In the genomic region with DNA sequence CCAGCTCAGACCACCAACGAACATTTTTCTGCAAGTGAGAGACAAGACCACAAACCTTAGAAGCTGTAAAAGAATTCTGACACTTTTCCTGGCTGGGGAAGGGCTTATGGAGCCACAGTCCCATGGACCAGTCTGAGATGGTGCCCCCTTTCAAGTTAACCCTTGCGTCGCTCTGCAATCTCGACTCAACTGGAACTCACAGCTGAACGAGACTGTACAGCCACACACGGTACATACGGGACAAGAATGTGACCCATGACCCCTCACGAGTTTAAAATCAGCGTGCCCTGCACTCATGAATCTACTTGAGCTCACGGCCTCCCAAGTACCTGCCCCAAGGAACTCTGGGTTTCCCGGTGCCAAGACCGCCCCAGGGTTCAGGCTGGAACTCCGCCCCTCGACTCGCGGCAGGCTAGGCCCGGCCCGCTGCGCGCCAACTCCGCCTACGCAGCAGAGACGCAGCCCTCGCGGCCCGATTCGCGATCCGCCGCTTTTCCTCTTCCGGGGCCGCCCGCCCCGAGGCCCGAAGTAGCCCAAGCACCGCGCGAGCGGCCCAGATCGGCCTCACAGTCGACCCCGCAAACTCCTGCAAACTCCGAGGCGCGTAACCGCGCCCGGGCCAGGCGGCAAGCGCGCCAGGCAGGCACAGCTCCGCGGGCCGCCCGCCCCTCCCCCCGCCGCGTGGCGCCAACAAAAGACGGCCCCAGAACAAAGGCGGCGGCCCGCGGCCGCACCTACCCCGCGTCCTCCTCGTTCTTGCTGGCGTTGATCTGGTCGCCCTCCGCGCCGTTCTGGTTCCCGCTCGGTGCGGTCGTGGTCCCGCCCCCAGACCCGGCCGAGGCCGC, we compare ENCODE assay signal across 7 mouse cellular contexts. TPM values are rescaled to one million over a fixed set of nuclear protein-coding genes. Genes with fewer than 3 reads are reported as not detected.
DNase-seq lines count a peak whose midpoint lies in the region; ATAC-seq and TF ChIP-seq lines count a peak whose summit lies in the region.

No protein-coding gene starts in this region.

- H3K27me3 ChIP-seq in embryonic facial prominence, embryonic 10.5 days (replicated peaks; ENCODE audit: low read depth, poor library complexity, severe bottlenecking): no peaks in the 10 kb centered on the region
- H3K27me3 ChIP-seq in limb, embryonic 14.5 days (ENCODE audit: control insufficient read depth, insufficient read depth, low read length): no peaks in the 10 kb centered on the region
- H3K27me3 ChIP-seq in midbrain, embryonic 16.5 days (ENCODE audit: control insufficient read depth, insufficient read depth, low read depth, low read length): no peaks in the 10 kb centered on the region

- peak overlapping the region; percentile 100 for H3K9ac ChIP-seq in limb, embryonic 14.5 days (ENCODE audit: low read depth, low read length, severe bottlenecking)
- peak overlapping the region; percentile 99 for H3K9ac ChIP-seq in midbrain, embryonic 16.5 days (ENCODE audit: low read depth, low read length)

- H3K9me3 ChIP-seq in embryonic facial prominence, embryonic 10.5 days: no peaks in the 10 kb centered on the region
- H3K9me3 ChIP-seq in limb, embryonic 14.5 days (ENCODE audit: control insufficient read depth, low read length): no peaks in the 10 kb centered on the region
- H3K9me3 ChIP-seq in midbrain, embryonic 16.5 days (replicated peaks; ENCODE audit: control insufficient read depth, low read length, poor library complexity, severe bottlenecking): no peaks in the 10 kb centered on the region

- H3K4me2 ChIP-seq in limb, embryonic 14.5 days (replicated peaks; ENCODE audit: low read depth, low read length, severe bottlenecking): peak overlapping the region; percentile 86
- H3K4me2 ChIP-seq in midbrain, embryonic 16.5 days (ENCODE audit: low read length): peak overlapping the region; percentile 71

- peak overlapping the region; percentile 100 for H3K27ac ChIP-seq in embryonic facial prominence, embryonic 10.5 days (replicated peaks)
- H3K27ac ChIP-seq in limb, embryonic 14.5 days (replicated peaks; ENCODE audit: low read depth, low read length): peak overlapping the region; percentile 96
- H3K27ac ChIP-seq in midbrain, embryonic 16.5 days (ENCODE audit: low read length): peak overlapping the region; percentile 96

- peaks cover 55% of the 10 kb centered on the region for H3K36me3 ChIP-seq in embryonic facial prominence, embryonic 10.5 days (replicated peaks)
- H3K36me3 ChIP-seq in limb, embryonic 14.5 days (ENCODE audit: control insufficient read depth, insufficient read depth, low read length): peaks cover 48% of the 10 kb centered on the region
- H3K36me3 ChIP-seq in midbrain, embryonic 16.5 days (ENCODE audit: control insufficient read depth, insufficient read depth, low read length): peaks cover 29% of the 10 kb centered on the region

- peak; percentile 70 for ATAC-seq in limb, embryonic 14.5 days (ENCODE audit: low FRiP score, low read depth)
- ATAC-seq in midbrain, embryonic 16.5 days: peak; percentile 54

- H3K4me3 ChIP-seq in embryonic facial prominence, embryonic 10.5 days: peak overlapping the region; percentile 100
- peak overlapping the region; percentile 94 for H3K4me3 ChIP-seq in limb, embryonic 14.5 days (replicated peaks; ENCODE audit: low read length)
- peak overlapping the region; percentile 91 for H3K4me3 ChIP-seq in midbrain, embryonic 16.5 days (ENCODE audit: low read depth, low read length)

- DNase-seq in adrenal gland, postnatal 14 days: peak; percentile 96
- DNase-seq in embryonic facial prominence, embryonic 10.5 days (ENCODE audit: low spot score): peak; percentile 86
- DNase-seq in heart, adult 11 months: peak; percentile 99
- DNase-seq in kidney, adult 18-20 months: peak; percentile 92
- peak; percentile 84 for DNase-seq in limb, embryonic 14.5 days (ENCODE audit: low spot score)
- DNase-seq in spleen, postnatal 10 days (ENCODE audit: low spot score in 2 of 2): peak; percentile 82 to 91

- H3K4me1 ChIP-seq in embryonic facial prominence, embryonic 10.5 days: peaks cover 43% of the 10 kb centered on the region
- peaks cover 19% of the 10 kb centered on the region for H3K4me1 ChIP-seq in limb, embryonic 14.5 days (ENCODE audit: control insufficient read depth, insufficient read depth, low read length)
- H3K4me1 ChIP-seq in midbrain, embryonic 16.5 days (ENCODE audit: control insufficient read depth, insufficient read depth, low read length): peaks cover 29% of the 10 kb centered on the region

- whole genome bisulfite sequencing in embryonic facial prominence, embryonic 10.5 days: under 1% methylated on average over 81 of the region's 81 CpGs
- WGBS in limb, embryonic 14.5 days: 4% methylated on average over 68 of the region's 81 CpGs
- under 1% methylated on average over 71 of the region's 81 CpGs for WGBS in midbrain, embryonic 16.5 days

- 0 out of 2 replicates have a peak, but pooled peaks have one; percentile 42 for TF ChIP-seq POLR2A in limb, embryonic 14.5 days (IDR thresholded peaks at IDR 0.05; ENCODE audit: borderline replicate concordance, extremely low read depth, insufficient read depth, insufficient read length)

RNA-seq across cellular contexts. Expression of a gene that starts 0.8 kb away (rescaled TPM):
- 354 and 356 TPM in 2 replicates for total RNA-seq in adrenal gland, postnatal 14 days (2021)
- polyA plus RNA-seq in embryonic facial prominence, embryonic 10.5 days (2016; fragmentation: Nextera tagmentation; extraction: Ambion mirVana): 636 and 666 TPM in 2 replicates
- polyA plus RNA-seq in limb, embryonic 14.5 days (2012; rRNA removed): 465 and 516 TPM in 2 replicates
- 480 and 522 TPM in 2 replicates for polyA plus RNA-seq in limb, embryonic 14.5 days (2014; fragmentation: Nextera tagmentation; extraction: Ambion mirVana)
- polyA plus RNA-seq in midbrain, embryonic 16.5 days (2015; fragmentation: Nextera tagmentation; extraction: Ambion mirVana): 273 and 303 TPM in 2 replicates

RNA-seq across cellular contexts. Expression of a gene that starts 13.7 kb away (rescaled TPM):
- 64.2 and 74.7 TPM in 2 replicates for total RNA-seq in adrenal gland, postnatal 14 days (2021)
- 260 and 276 TPM in 2 replicates for polyA plus RNA-seq in embryonic facial prominence, embryonic 10.5 days (2016; fragmentation: Nextera tagmentation; extraction: Ambion mirVana)
- 77.9 and 89.0 TPM in 2 replicates for polyA plus RNA-seq in limb, embryonic 14.5 days (2012; rRNA removed)
- polyA plus RNA-seq in limb, embryonic 14.5 days (2014; fragmentation: Nextera tagmentation; extraction: Ambion mirVana): 165 and 176 TPM in 2 replicates
- 83.7 and 85.9 TPM in 2 replicates for polyA plus RNA-seq in midbrain, embryonic 16.5 days (2015; fragmentation: Nextera tagmentation; extraction: Ambion mirVana)

RNA-seq across cellular contexts. Expression of a gene that starts 21.3 kb away (rescaled TPM):
- total RNA-seq in adrenal gland, postnatal 14 days (2021): 27.8 and 29.1 TPM in 2 replicates
- polyA plus RNA-seq in embryonic facial prominence, embryonic 10.5 days (2016; fragmentation: Nextera tagmentation; extraction: Ambion mirVana): 15.9 and 17.6 TPM in 2 replicates
- 20.5 and 21.5 TPM in 2 replicates for polyA plus RNA-seq in limb, embryonic 14.5 days (2012; rRNA removed)
- 16.7 and 17.7 TPM in 2 replicates for polyA plus RNA-seq in limb, embryonic 14.5 days (2014; fragmentation: Nextera tagmentation; extraction: Ambion mirVana)
- polyA plus RNA-seq in midbrain, embryonic 16.5 days (2015; fragmentation: Nextera tagmentation; extraction: Ambion mirVana): 9.4 and 9.7 TPM in 2 replicates

RNA-seq across cellular contexts. Expression of a gene that starts 29.9 kb away (rescaled TPM):
- 39.0 and 39.9 TPM in 2 replicates for total RNA-seq in adrenal gland, postnatal 14 days (2021)
- polyA plus RNA-seq in embryonic facial prominence, embryonic 10.5 days (2016; fragmentation: Nextera tagmentation; extraction: Ambion mirVana): 32.7 and 38.1 TPM in 2 replicates
- 49.3 and 57.9 TPM in 2 replicates for polyA plus RNA-seq in limb, embryonic 14.5 days (2012; rRNA removed)
- 57.4 and 59.7 TPM in 2 replicates for polyA plus RNA-seq in limb, embryonic 14.5 days (2014; fragmentation: Nextera tagmentation; extraction: Ambion mirVana)
- polyA plus RNA-seq in midbrain, embryonic 16.5 days (2015; fragmentation: Nextera tagmentation; extraction: Ambion mirVana): 80.0 and 82.7 TPM in 2 replicates

RNA-seq across cellular contexts. Expression of a gene that starts 44.8 kb away (rescaled TPM):
- total RNA-seq in adrenal gland, postnatal 14 days (2021): 16.2 and 18.8 TPM in 2 replicates
- polyA plus RNA-seq in embryonic facial prominence, embryonic 10.5 days (2016; fragmentation: Nextera tagmentation; extraction: Ambion mirVana): 15.8 and 17.4 TPM in 2 replicates
- 22.9 and 27.2 TPM in 2 replicates for polyA plus RNA-seq in limb, embryonic 14.5 days (2012; rRNA removed)
- 28.4 and 33.1 TPM in 2 replicates for polyA plus RNA-seq in limb, embryonic 14.5 days (2014; fragmentation: Nextera tagmentation; extraction: Ambion mirVana)
- polyA plus RNA-seq in midbrain, embryonic 16.5 days (2015; fragmentation: Nextera tagmentation; extraction: Ambion mirVana): 19.6 and 22.3 TPM in 2 replicates

Comparison
In these comparisons a context has a peak if more than half of its experiments do, and no peak if none do; other contexts are left out.
1. Peak in every context shown above with its lines: DNase-seq, ATAC-seq, H3K4me3 ChIP-seq and H3K27ac ChIP-seq.